Mouse (Mus musculus) left cerebral cortex, postnatal 36 days (tissue): ENCODE results near the gene Pabpn1. TPM values are rescaled to one million over a fixed set of nuclear protein-coding genes. Genes with fewer than 3 reads are reported as not detected.

ENCODE experiments used
- DNase-seq, 2 experiments: peaks; one replicate each; pipeline ENCODE4 v3.0.0; 2021 to 2022; ENCODE audit warnings: low spot score in 2 of 2, mixed read lengths in 1 of 2
- intact Hi-C: fragments of 180-260 bp; cut with DNase I; formaldehyde crosslinking; loops from one replicate; pipeline ENCODE4 v1.15.1; 2025
- total RNA-seq, 2 experiments: library from RNA; stranded (reverse); gene quantifications; 2 replicates each; pipeline ENCODE4 v1.2.3; 2021

The Pabpn1 gene
- total RNA-seq, 2 experiments from 2014 or later: 194 to 280 TPM

GRCm38 (mm10) chr14:54884022-54884712, 8.1 kb upstream of the Pabpn1 start:
- no peak for DNase-seq
- intact Hi-C loops: no loop called here

- intact Hi-C loops: no loop called here
- no peak for DNase-seq
Observed at GRCm38 (mm10) chr14:54885309-54885708, 7.0 kb upstream of the Pabpn1 start.

GRCm38 (mm10) chr14:54893651-54894181, 1.4 kb downstream of the Pabpn1 start:
- DNase-seq: peak; percentile 97 to 98
- intact Hi-C loops: no loop called here

- intact Hi-C loops: loop anchor here (5.0 kb wide), 1 partner anchor 198 kb away; the partner anchor contains the start of genes Thtpa and Zfhx2
- peak; percentile 64 to 70 for DNase-seq
Observed at GRCm38 (mm10) chr14:54894296-54895151, 2.2 kb downstream of the Pabpn1 start.

- no peak for DNase-seq
- intact Hi-C loops: loop anchor here (5.0 kb wide), 1 partner anchor 195 kb away; the partner anchor contains the start of genes Thtpa and Zfhx2
Observed at GRCm38 (mm10) chr14:54897445-54897844, 5.1 kb downstream of the Pabpn1 start.

GRCm38 (mm10) chr14:54900383-54900782, 8.1 kb downstream of the Pabpn1 start:
- DNase-seq: peak; percentile 42 to 70
- intact Hi-C loops: loop anchor here (1.0 to 2.0 kb wide), 2 partner anchors 38 to 115 kb away; partner anchors contain the start of gene Ngdn

- DNase-seq: no peak
- intact Hi-C loops: no loop called here
Observed at GRCm38 (mm10) chr14:54903641-54904040, 11.3 kb downstream of the Pabpn1 start.

- intact Hi-C loops: no loop called here
Observed at GRCm38 (mm10) chr14:54908682-54909081, 16.4 kb downstream of the Pabpn1 start.

GRCm38 (mm10) chr14:54912109-54912850, 20.0 kb downstream of the Pabpn1 start:
- DNase-seq: no peak
- intact Hi-C loops: no loop called here

More at GRCm38 (mm10) chr14:54908682-54909081, 16.4 kb downstream of the Pabpn1 start:
- no peak for DNase-seq

GRCm38 (mm10) chr14:54912886-54913285, 20.6 kb downstream of the Pabpn1 start, which contains the start of gene Slc22a17:
Slc22a17 (minus strand) TSS chr14:54913132.
- DNase-seq: peak; percentile 81 to 84
- intact Hi-C loops: loop anchor here (1.0 kb wide), 1 partner anchor 102 kb away; the partner anchor contains the start of gene Ngdn

- DNase-seq: no peak
- intact Hi-C loops: loop anchor here (1.0 kb wide), 1 partner anchor 102 kb away; the partner anchor contains the start of gene Ngdn
Observed at GRCm38 (mm10) chr14:54913343-54913742, 21.0 kb downstream of the Pabpn1 start.

- intact Hi-C loops: no loop called here
- DNase-seq: no peak
Observed at GRCm38 (mm10) chr14:54920076-54920685, 27.9 kb downstream of the Pabpn1 start.

- DNase-seq: no peak
- intact Hi-C loops: no loop called here
Observed at GRCm38 (mm10) chr14:54924641-54925348, 32.5 kb downstream of the Pabpn1 start.

GRCm38 (mm10) chr14:54925349-54926342, 33.3 kb downstream of the Pabpn1 start, which contains the start of gene Efs:
Efs (minus strand) TSS chr14:54926126.
- DNase-seq: peak; percentile 40 to 44
- intact Hi-C loops: no loop called here

GRCm38 (mm10) chr14:54926401-54927158, 34.3 kb downstream of the Pabpn1 start:
- intact Hi-C loops: no loop called here
- no peak for DNase-seq

- intact Hi-C loops: no loop called here
- DNase-seq: no peak
Observed at GRCm38 (mm10) chr14:54927296-54927695, 35.0 kb downstream of the Pabpn1 start.
